Mouse (Mus musculus): ENCODE results near the gene Slc3a2. TPM values are rescaled to one million over a fixed set of nuclear protein-coding genes. Genes with fewer than 3 reads are reported as not detected.

The Slc3a2 gene
- polyA plus RNA-seq (2015; fragmentation: Nextera tagmentation; extraction: Ambion mirVana): 165 and 174 TPM in 2 replicates

DNA sequence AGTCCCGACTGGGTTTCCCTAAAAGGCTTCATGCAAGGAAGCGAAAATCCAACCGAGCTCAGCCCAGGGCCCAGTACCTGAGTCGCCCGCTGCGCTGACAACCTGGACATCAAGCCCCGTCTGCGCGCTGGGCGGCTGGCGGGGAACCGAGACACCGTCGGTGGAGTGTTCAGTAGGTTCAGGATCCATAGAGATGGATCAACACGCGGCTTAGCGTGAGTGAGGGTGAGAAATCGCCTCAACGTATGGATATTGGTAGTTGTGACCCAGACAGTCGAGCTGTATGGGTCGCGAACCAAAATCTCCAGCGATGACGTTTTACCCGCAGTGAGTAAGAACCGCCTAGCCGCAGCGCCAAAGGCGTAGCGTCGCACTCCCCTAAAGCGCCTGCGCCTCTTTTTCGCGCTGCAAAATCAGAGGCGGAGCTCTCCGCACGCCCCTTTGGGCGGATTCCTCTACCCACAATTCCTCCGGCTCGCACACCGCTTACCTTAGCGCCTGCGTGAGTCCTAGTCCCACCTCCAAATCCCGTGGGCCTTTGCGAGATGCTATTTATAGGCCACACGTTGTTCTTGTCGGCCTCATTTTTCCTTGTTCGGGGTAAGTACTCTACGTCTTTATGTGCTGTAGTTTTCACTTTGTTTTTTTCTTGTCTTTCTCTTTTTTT, at the start of gene Slc3a2:
Gene Slc3a2 (minus strand): TSS at position 463 of the 667 bp plus-strand sequence.
- Histone ChIP-seq H3K36me3 (replicated peaks) (peaks cover 8% of the 10 kb centered on the region), H3K27ac (peak within 1 kb of the TSS; percentile 98), H3K4me2 (peak within 1 kb of the TSS; percentile 69), H3K4me3 (peak within 1 kb of the TSS; percentile 82), H3K9me3 (no peaks in the 10 kb centered on the region), H3K27me3 (replicated peaks) (no peaks in the 10 kb centered on the region), H3K9ac (peak within 1 kb of the TSS; percentile 95), H3K4me1 (peaks cover 32% of the 10 kb centered on the region)
- under 1% methylated on average over 50 of the region's 50 CpGs for WGBS
- ATAC-seq (replicated peaks): peak; percentile 97

DNA sequence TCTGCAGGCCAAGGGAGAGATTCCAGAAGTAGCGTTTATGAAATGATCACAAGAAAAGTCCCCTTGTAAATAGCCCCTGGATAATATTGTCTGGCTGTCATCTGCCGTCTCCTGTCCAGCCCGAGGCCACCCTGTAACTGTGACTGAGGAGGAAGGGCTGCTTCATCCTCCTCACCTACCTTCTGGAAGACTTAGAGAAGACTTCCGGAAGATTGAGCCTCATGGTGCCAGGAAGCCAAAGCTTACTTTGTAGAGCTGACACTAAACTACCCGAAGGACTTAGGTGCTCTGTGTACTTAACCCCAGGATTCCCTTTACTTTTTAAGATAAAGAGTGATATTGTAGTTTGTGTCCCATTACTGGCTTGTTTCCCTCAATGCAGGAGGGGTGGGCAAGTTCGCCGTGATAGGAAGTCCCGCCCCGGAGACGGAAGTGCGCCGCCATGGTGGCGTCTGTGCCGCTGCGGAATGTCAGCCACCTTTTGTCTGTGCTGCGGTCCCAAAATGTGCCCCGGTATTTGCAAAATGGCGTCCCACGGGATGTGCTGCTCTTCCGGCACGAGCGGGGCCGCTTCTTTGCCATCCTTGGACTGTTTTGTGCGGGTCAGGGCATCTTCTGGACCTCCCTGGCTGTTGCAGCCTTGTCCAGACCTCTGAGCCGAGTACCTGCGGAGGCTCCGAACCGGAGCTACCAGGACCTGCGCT, 47.5 kb upstream of the Slc3a2 start, which contains the start of gene Tmem223:
Gene Tmem223 (plus strand): TSS at position 430 of the 704 bp plus-strand sequence.
- peak within 1 kb of the TSS; percentile 68 for H3K4me2 ChIP-seq
- H3K9ac ChIP-seq: peak within 1 kb of the TSS; percentile 97
- peak; percentile 44; the same call in 1 of the 2 replicates for ATAC-seq (replicated peaks)
- H3K4me3 ChIP-seq: peak within 1 kb of the TSS; percentile 92
- peak within 1 kb of the TSS; percentile 93 for H3K27ac ChIP-seq
- H3K27me3 ChIP-seq (replicated peaks): no peaks in the 10 kb centered on the region
- no peaks in the 10 kb centered on the region for H3K9me3 ChIP-seq
- H3K4me1 ChIP-seq: peaks cover 38% of the 10 kb centered on the region
- 20% methylated on average over 29 of the region's 29 CpGs for WGBS
- peaks cover 38% of the 10 kb centered on the region for H3K36me3 ChIP-seq (replicated peaks)

DNA sequence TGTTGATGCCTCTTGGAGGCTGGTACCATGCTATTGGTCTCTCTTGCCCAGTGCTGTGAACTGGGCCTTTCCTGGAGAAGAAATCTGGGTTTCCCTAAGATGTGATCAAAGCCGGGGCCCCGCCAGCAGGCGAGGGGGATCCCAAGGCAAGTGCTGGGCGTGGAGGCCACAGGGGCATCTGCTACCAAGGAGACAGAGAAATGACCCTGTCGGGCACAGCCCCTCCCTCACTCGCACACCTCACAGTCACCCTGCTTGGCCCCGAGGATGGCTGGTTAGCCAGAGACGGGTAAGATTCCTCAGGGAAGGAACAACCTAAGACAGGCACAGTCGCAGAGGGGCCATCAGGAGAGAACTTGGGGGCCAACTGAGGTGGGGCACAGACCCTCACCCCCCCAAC, 42.4 kb upstream of the Slc3a2 start:
- WGBS: 98% methylated on average over 9 of the region's 9 CpGs
- Histone ChIP-seq H3K27ac (no peak overlapping the region), H3K4me3 (no peak overlapping the region), H3K4me1 (peaks cover 5% of the 10 kb centered on the region), H3K9me3 (0 out of 2 replicates have a peak, but pooled peaks cover 2% of the 10 kb centered on the region), H3K4me2 (no peak overlapping the region), H3K9ac (no peak overlapping the region), H3K27me3 (replicated peaks) (no peaks in the 10 kb centered on the region), H3K36me3 (replicated peaks) (peaks cover 71% of the 10 kb centered on the region)
- ATAC-seq (replicated peaks): no peak

DNA sequence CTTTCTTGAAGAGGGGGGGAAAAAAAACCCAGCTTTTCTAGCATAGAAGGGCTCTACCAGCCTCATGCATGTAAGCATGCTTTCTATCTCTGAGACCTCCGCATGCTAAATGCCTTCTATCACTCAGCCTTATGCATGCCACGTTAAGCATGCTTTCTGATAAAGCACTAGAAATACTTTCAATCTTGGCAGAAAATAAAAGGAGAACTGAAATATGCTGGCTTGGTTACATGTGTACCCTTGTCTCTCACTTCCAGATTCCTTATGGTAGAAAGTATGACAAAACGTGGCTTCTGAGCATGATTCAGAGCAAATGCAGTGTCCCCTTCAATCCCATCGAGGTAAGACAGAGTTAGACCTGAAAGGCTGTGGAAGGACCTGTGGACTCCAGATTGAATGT, 40.1 kb upstream of the Slc3a2 start:
- Histone ChIP-seq H3K36me3 (replicated peaks) (peaks cover 58% of the 10 kb centered on the region), H3K27me3 (replicated peaks) (no peaks in the 10 kb centered on the region), H3K9ac (no peak overlapping the region), H3K4me3 (no peak overlapping the region), H3K4me2 (no peak overlapping the region), H3K27ac (no peak overlapping the region), H3K9me3 (0 out of 2 replicates have a peak, but pooled peaks cover 2% of the 10 kb centered on the region), H3K4me1 (peaks cover 10% of the 10 kb centered on the region)
- WGBS: 90% methylated on average over 4 of the region's 4 CpGs
- ATAC-seq (replicated peaks): no peak

DNA sequence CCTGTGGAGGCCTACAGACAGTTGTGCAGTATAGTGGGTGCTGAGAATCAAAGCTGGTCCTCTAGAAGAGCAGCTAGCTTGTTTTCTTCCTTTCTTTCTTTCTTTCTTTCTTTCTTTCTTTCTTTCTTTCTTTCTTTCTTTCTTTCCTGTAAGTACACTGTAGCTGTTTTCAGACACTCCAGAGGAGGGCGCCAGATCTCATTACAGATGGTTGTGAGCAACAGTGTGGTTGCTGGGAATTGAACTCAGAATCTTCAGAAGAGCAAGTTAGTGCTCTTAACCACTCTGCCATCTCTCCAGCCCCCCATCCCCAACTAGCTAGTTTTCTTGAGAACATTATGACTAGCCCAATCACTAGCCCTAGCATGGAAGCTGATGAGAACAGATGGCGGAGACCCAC, 37.6 kb upstream of the Slc3a2 start:
- Histone ChIP-seq H3K4me2 (no peak overlapping the region), H3K9ac (no peak overlapping the region), H3K27me3 (replicated peaks) (no peaks in the 10 kb centered on the region), H3K27ac (no peak overlapping the region), H3K4me3 (no peak overlapping the region), H3K9me3 (0 out of 2 replicates have a peak, but pooled peaks cover 2% of the 10 kb centered on the region), H3K36me3 (replicated peaks) (peaks cover 33% of the 10 kb centered on the region), H3K4me1 (peaks cover 25% of the 10 kb centered on the region)
- WGBS: 88% methylated on average over 2 of the region's 2 CpGs
- no peak for ATAC-seq (replicated peaks)

DNA sequence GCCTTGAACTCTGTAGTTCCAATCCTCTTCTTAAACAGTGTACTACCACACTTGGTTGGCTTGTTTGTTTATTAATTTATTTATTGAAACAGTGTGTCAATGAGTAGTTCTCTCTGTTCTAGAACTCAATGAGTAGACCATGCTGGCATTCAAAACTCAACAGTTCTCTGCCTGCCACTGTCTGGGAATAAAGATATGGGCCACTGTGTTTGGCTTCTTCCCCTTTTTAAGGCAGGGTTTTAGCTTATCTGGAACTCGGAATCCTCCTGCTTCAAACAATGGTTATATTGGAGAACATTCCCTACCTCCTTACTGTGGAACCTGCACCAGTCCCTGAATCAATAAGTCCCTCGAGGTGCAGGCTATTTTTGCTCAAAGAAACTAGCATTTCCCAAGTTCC, 35.7 kb upstream of the Slc3a2 start:
- Histone ChIP-seq H3K27ac (no peak overlapping the region), H3K9me3 (no peaks in the 10 kb centered on the region), H3K9ac (no peak overlapping the region), H3K4me2 (no peak overlapping the region), H3K27me3 (replicated peaks) (no peaks in the 10 kb centered on the region), H3K4me3 (no peak overlapping the region), H3K4me1 (peaks cover 28% of the 10 kb centered on the region), H3K36me3 (replicated peaks) (peaks cover 20% of the 10 kb centered on the region)
- no peak for ATAC-seq (replicated peaks)
- 93% methylated on average over 2 of the region's 2 CpGs for WGBS

DNA sequence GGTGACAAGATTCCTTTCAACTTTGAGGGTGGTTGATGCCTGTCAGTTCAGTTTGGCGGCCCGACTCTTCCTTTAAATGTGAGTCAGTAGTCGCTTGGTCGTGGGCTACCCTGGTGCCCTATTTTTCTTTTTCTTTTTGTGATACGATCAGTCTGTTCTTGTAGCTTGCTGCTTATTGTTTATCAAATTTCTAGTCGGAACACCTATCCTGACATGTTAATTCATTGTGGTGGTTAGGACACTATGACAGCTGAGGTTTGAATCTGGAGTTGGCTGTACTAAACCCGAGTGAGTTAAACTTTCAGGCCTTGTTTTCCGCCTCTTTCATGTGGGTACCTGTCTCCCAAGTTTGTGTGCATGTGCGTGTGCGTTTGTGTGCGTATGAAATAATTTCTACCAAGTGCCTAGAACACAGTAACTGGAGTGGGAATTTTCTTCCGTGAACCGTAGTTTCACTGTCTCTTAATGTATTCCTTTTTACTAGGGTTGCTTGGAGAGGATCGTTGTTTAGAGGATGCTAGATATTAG, 34.4 kb upstream of the Slc3a2 start:
- Histone ChIP-seq H3K27ac (peak overlapping the region; percentile 88), H3K9ac (peak overlapping the region; percentile 85), H3K4me3 (peak overlapping the region; percentile 83), H3K36me3 (replicated peaks) (peaks cover 14% of the 10 kb centered on the region; the same call in 1 of the 2 replicates), H3K9me3 (no peaks in the 10 kb centered on the region), H3K4me1 (peaks cover 28% of the 10 kb centered on the region), H3K4me2 (peak overlapping the region; percentile 61), H3K27me3 (replicated peaks) (no peaks in the 10 kb centered on the region)
- 5% methylated on average over 14 of the region's 14 CpGs for WGBS
- no peak; the same call in 1 of the 2 replicates for ATAC-seq (replicated peaks)

DNA sequence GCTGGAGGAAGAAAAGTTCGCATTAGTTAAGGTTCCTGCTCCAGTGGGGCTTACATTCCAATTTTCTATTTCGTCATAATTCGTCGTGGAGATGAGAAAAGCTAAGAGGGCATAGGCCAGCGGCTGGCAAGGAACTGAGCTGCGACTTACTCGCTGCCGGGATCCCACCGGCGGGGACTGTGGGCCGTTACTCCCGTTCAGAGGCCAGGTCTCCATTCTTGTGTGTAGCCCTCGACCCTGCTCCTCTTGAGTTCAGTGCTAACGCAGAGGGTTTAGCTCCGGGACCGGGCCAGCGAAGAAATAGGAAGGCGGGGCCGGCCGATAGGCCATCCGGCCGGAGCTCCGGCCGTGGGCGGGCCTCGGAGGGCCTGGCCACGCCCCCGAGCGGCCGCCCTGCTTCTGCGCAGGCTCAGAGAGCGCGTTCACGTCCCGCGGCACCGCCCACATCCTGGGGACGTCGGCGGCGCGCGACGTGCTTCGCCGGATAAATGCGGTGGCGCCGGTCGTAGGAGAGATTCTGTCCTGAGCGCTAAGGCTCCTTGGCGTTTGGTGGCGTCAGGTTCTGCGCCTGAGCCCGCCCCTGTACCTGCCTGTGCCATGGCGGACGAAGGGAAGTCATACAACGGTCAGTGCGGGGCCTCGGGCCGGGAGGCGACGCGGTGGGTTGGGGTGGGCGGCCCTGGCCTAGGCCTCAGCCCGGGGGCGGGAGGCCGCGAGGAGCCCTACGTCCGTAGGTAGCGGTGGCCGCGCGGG, 33.6 kb upstream of the Slc3a2 start, which contains the start of gene Nxf1:
Gene Nxf1 (plus strand): TSS at position 439 of the 753 bp plus-strand sequence.
- under 1% methylated on average over 75 of the region's 75 CpGs for WGBS
- Histone ChIP-seq H3K9ac (peak within 1 kb of the TSS; percentile 85), H3K4me1 (peaks cover 28% of the 10 kb centered on the region), H3K27ac (peak within 1 kb of the TSS; percentile 88), H3K27me3 (replicated peaks) (no peaks in the 10 kb centered on the region), H3K9me3 (no peaks in the 10 kb centered on the region), H3K4me2 (peak within 1 kb of the TSS; percentile 61), H3K36me3 (replicated peaks) (peaks cover 13% of the 10 kb centered on the region; the same call in 1 of the 2 replicates), H3K4me3 (peak within 1 kb of the TSS; percentile 83)
- ATAC-seq (replicated peaks): peak; percentile 94

DNA sequence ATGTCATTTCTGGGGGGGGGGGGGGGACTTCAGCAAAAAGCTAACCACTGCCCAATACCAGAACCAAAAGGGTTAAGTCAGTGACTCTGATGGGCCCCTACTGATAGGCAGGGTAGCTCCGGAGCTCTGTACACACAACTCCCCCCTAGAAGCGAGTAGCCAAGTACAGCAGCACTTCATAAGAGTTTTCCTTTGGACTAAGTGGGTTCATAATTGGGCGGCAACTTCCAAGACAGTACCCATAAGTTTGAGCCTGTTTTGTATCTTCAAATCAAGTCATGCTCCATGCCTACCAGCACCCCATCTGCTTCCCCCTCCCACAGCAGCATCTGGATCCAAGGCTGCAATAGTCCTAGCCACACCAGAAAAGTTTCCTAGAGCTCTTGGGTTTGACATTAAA, 32.5 kb upstream of the Slc3a2 start:
- no peak overlapping the region for H3K4me3 ChIP-seq
- no peaks in the 10 kb centered on the region for H3K27me3 ChIP-seq (replicated peaks)
- H3K27ac ChIP-seq: no peak overlapping the region
- WGBS: 80% methylated on average over 3 of the region's 3 CpGs
- peaks cover 23% of the 10 kb centered on the region for H3K36me3 ChIP-seq (replicated peaks)
- ATAC-seq (replicated peaks): no peak
- no peak overlapping the region for H3K9ac ChIP-seq
- H3K4me2 ChIP-seq: peak overlapping the region; percentile 61; the same call in 1 of the 2 replicates
- H3K4me1 ChIP-seq: peaks cover 28% of the 10 kb centered on the region
- H3K9me3 ChIP-seq: no peaks in the 10 kb centered on the region

DNA sequence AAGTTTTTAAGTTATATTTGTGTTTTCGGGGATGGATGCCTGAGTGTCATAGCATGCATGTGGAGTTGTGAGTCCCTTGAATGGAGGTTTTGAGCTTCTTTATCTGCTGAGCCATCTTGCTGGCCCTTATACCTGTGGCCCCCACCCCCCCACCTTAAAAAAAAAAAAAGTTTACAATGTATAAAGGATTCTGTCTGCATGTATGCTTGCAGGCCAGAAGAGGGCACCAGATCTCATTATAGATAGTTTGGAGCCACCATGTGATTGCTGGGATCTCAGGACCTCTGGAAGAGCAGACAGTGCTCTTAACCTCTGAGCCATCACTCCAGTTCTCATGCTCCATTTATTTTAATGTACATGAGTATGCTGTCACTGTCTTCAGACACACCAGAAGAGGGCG, 24.2 kb upstream of the Slc3a2 start:
- WGBS: 71% methylated on average over 2 of the region's 2 CpGs
- H3K27me3 ChIP-seq (replicated peaks): no peaks in the 10 kb centered on the region
- H3K27ac ChIP-seq: no peak overlapping the region
- no peak overlapping the region for H3K4me2 ChIP-seq
- H3K4me3 ChIP-seq: no peak overlapping the region
- no peak for ATAC-seq (replicated peaks)
- no peak overlapping the region for H3K9ac ChIP-seq
- no peaks in the 10 kb centered on the region for H3K9me3 ChIP-seq
- H3K4me1 ChIP-seq: peaks cover 10% of the 10 kb centered on the region
- peaks cover 72% of the 10 kb centered on the region for H3K36me3 ChIP-seq (replicated peaks)

DNA sequence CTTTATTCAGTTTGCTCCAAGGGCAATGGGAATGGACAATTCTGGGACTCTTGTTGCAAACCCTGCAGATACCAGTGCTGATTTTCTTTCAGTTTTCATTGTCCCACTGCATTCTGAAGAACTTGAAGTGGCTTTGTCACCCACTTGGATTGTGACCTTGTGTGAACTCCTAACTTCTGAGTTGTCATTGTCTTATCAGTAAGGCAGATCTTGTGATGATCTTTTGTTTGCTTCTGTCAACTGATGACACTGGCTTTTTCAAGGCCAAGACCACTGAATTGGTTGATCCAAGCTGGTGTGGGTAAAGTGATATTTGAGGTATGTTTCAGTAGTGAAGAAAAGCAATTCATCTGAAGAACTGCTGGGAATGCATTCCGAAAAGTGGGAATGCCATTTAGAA, 22.2 kb upstream of the Slc3a2 start:
- H3K36me3 ChIP-seq (replicated peaks): peaks cover 62% of the 10 kb centered on the region
- 95% methylated on average over 1 of the region's 1 CpGs for WGBS

DNA sequence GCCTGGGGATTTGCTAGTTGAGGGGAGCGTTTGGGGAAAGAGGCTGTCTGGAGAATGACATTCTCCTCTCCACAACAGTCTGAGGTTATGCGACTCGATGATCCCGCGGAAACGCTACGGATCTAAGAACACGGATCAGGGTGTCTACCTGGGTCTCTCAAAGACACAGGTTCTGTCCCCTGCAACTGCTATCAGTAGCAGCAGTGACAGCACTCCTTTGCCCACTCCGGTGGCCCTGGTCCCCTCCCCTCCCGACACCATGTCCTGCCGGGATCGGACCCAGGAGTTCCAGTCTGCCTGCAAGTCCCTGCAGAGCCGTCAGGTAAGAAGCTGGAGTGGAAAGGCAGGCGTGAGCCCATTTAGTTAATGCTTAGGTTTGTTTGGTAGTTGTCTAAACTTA, 19.0 kb upstream of the Slc3a2 start:
- no peaks in the 10 kb centered on the region for H3K27me3 ChIP-seq (replicated peaks)
- H3K9ac ChIP-seq: peak overlapping the region; percentile 71
- H3K9me3 ChIP-seq: no peaks in the 10 kb centered on the region
- peaks cover 46% of the 10 kb centered on the region for H3K36me3 ChIP-seq (replicated peaks)
- WGBS: 32% methylated on average over 14 of the region's 14 CpGs
- H3K27ac ChIP-seq: peak overlapping the region; percentile 97
- no peak for ATAC-seq (replicated peaks)
- H3K4me3 ChIP-seq: peak overlapping the region; percentile 75
- H3K4me1 ChIP-seq: peaks cover 25% of the 10 kb centered on the region
- peak overlapping the region; percentile 93 for H3K4me2 ChIP-seq

More for the DNA sequence above, 22.2 kb upstream of the Slc3a2 start:
- no peak overlapping the region for H3K27ac ChIP-seq
- ATAC-seq (replicated peaks): no peak
- H3K4me3 ChIP-seq: no peak overlapping the region
- H3K9me3 ChIP-seq: no peaks in the 10 kb centered on the region
- H3K9ac ChIP-seq: no peak overlapping the region
- H3K4me1 ChIP-seq: peaks cover 23% of the 10 kb centered on the region
- H3K27me3 ChIP-seq (replicated peaks): no peaks in the 10 kb centered on the region
- H3K4me2 ChIP-seq: no peak overlapping the region

Measured in midbrain, embryonic 15.5 days (tissue).